Mouse (Mus musculus) left cerebral cortex, postnatal 4 days (tissue): Measurements from ENCODE around the gene Plekha7. TPM values are rescaled to one million over a fixed set of nuclear protein-coding genes. Genes with fewer than 3 reads are reported as not detected.
A peak's percentile ranks its signal among the peaks of the same experiment; 100 is the strongest.

Source experiments
- DNase-seq: peaks from one replicate; pipeline ENCODE4 v3.0.0-alpha.2; 2022
- intact Hi-C: fragments of 180-260 bp; cut with DNase I; formaldehyde crosslinking; loops from one replicate; pipeline ENCODE4 v1.15.1; 2025
- total RNA-seq, 2 experiments: library from RNA; stranded (reverse); gene quantifications; 2 replicates each; pipeline ENCODE4 v1.2.3; 2021

Gene Plekha7
- total RNA-seq, 2 experiments from 2014 or later: 13.7 to 16.1 TPM

DNA sequence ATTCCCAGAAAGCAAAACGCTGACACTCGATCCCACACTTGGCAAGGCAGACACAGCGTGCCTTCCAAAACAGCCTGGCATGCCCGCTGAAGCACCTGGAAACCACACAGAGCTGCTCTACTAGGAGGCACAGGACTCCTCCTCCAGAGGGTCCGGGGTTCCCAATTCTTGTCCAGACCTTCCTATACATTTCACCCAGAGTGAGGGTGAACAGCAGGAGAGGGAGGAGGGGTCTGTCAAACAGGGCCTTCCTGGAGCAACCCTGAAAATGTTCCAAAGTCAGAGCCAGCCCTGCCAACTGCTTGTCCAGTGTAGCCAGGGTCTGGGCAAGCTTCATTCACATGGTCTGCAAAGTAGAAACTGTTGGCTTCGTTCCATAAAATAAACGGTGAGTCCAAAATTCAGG is 81.3 kb downstream of the Plekha7 start:
- peak; percentile 63 for DNase-seq
- intact Hi-C loops: no loop called here

DNA sequence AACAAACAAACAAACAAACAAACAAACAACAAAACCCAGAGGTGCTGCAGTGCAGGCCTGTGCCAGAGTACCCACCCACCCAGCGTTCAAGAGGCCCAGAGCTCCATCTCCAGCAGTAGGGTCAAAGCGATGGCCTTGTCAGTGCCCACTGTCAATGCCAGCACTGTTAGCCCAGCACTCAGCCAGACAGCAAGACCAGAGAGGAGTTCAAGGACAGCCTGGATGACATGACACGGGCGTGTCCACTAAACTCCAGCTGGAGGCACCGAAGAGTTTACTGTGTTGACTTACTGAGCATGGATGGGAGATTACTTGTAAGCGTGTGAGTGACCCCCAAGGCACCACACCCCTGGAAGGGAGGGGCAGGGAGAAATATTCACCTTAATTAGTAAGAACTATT is 81.9 kb downstream of the Plekha7 start:
- DNase-seq: no peak
- intact Hi-C loops: no loop called here

DNA sequence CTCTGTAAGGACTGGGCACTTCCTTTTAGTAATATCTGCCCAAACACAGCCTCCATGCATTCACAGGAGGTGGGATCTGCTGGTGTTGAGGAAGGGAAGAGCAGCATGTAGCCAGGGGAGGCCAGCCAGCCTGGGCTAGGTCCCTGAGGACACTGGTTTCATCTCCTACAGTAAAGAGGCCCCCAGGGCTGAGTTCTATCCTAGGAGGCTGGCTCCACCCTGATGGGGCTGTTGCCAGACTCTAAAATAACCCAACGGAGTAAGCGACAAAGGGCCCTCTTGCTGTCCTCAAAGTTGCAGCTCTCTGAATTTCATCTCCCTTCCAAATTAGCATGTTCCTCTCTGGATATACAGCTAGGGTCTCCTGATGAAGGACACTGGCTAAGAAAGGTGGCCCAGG is 83.6 kb downstream of the Plekha7 start:
- DNase-seq: no peak
- intact Hi-C loops: no loop called here

- DNase-seq: no peak
- intact Hi-C loops: no loop called here
Observed at GRCm38 (mm10) chr7:116223010-116223783, 85.0 kb downstream of the Plekha7 start.

DNA sequence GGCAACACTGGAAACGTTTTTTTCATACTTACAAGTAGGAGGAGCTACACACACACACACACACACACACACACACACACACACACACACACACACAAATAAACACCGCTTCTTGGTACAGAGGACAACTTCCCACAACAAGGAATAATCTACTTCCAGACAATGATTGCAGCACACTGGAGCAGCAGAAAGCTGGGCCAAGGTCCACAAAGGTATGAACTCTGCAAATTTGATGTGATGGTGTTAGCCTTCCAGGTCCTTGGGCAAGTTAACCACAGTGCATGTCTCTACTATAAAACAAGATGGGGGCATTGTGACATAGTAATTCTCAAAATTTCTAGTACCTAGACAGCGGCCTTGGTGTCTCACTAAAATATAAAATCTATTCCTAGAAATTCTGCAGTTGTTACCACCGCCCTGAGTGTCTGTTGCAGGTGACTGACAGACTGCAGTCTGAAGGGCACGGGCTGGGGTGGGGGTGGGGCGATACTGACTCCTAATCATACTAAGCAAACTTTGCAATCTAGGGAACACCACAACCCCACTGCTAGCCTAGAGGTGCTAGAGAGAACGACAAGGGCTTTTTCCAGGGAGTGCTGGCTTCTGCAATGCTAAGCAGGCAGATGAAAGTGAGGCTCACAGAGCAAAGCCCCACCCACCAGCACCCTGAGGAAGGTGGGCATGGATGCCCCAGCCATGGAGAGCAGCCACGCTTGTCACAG is 85.7 kb downstream of the Plekha7 start:
- intact Hi-C loops: no loop called here
- DNase-seq: no peak

GRCm38 (mm10) chr7:116221883-116222282 is 86.3 kb downstream of the Plekha7 start:
- no peak for DNase-seq
- intact Hi-C loops: no loop called here

- intact Hi-C loops: no loop called here
- no peak for DNase-seq
Observed at GRCm38 (mm10) chr7:116220103-116220707, 88.0 kb downstream of the Plekha7 start.

GRCm38 (mm10) chr7:116217747-116218146 is 90.4 kb downstream of the Plekha7 start:
- intact Hi-C loops: no loop called here
- no peak for DNase-seq

DNA sequence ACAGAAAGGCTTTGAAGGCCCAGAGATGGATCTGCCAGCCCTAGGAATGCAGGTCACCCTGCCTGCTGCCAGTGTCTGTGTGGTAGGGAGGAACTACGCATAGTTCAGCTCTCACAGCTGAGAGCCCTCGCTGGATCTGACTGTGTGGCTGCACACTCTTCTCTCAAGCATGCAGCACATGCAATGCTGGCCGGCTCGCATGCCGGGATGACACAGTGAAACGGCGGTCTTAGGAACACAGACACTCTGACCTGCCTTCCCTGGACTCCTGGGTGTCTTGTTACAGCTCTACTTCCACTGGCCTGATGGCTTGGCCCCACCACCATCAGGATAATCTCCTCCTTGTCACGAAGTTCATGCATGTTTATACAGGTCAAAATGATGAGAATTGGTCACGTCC is 96.3 kb downstream of the Plekha7 start:
- DNase-seq: no peak
- intact Hi-C loops: no loop called here

DNA sequence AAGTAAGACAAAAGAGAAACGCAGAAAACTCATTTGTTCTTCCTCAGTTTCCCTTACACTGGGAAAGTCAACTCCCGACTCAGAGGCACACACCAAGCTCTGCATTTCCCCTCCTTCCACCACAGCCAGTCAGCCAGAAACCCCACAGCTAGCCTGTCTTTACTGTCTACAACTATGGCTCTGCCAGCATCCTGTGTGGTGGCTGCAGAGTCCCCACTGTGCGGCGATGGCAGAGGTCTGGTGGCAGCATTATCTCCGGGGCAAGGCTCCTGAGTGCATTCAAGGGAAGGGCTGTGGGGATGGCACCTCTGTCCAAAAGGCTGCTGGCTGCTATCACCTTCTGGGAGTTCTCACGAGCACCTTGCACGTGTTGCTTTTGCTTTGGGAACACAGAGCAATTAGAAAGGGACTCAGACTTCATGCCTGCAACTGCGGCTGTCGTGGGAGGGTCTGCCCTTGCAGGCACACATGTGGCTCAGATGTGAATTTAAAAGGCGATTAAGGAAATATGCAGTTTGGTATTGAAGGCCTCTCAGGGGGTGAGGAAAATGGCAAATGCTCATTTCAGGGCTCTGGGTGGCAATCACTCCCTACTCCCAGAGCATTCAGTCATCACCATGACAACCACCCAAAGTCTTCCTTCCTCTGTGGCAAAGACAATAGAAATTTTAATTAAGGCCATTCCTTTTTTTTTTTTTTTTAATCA is 98.1 kb downstream of the Plekha7 start:
- intact Hi-C loops: no loop called here

GRCm38 (mm10) chr7:116208880-116209279 is 99.3 kb downstream of the Plekha7 start:
- DNase-seq: no peak
- intact Hi-C loops: no loop called here

More for the DNA sequence above, 98.1 kb downstream of the Plekha7 start:
- DNase-seq: peak; percentile 32

- intact Hi-C loops: no loop called here
- DNase-seq: no peak
Observed at GRCm38 (mm10) chr7:116206806-116207571, 101.2 kb downstream of the Plekha7 start.

GRCm38 (mm10) chr7:116205451-116205850 is 102.7 kb downstream of the Plekha7 start:
- intact Hi-C loops: no loop called here
- no peak for DNase-seq

DNA sequence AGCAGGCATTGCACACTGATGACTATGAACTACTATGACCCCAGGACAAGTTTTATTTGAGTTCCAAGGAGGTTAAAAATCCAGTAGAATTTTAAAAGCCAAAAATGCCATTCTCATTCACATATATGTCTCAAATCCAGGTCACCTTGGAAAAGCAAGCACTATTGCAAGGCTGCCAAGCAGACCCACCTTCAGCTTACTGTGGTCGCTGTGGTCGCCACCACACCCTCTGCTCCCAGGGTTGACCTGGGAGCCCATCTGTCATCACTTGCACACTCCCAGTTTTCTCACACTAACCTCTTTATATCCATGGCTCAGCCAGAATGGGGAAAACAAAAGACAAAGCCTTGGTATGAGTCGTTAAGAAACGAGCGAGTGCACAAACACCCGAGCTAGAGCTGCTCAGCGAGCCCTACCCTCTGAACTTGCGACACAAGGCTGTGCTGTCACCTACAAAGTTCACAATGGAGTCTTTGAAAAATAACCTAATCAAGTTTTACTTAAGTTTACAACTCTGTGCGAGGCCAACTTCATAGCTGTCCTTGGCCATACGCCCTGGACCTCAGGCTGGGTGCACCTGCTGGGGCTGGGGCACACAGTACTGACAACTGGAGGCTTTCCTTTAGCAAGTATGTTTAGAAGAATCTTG is 106.0 kb downstream of the Plekha7 start:
- intact Hi-C loops: no loop called here
- DNase-seq: no peak

GRCm38 (mm10) chr7:116200951-116201351 is 107.2 kb downstream of the Plekha7 start:
- intact Hi-C loops: no loop called here
- DNase-seq: peak; percentile 60

GRCm38 (mm10) chr7:116200544-116200943 is 107.6 kb downstream of the Plekha7 start:
- intact Hi-C loops: no loop called here
- DNase-seq: no peak

DNA sequence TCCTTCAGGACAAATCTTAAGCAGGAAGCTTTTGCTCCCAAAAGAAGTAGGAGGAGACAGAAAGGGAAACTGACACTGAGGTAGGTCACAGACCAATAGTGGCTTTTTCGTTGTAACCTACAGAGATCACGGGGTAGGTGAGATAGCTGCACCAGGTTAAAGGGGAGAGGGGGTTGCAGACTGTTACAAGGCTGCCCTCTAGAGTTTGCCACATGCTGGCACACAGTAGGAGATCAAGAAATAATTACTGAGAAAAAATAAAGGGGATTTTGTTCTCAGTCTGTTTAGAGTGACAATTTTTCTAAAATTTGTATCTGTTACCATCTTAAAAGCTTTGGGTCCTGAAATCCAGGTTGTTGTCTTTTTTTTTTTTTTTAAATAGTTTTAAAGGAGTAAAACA is 109.3 kb downstream of the Plekha7 start:
- no peak for DNase-seq
- intact Hi-C loops: no loop called here

DNA sequence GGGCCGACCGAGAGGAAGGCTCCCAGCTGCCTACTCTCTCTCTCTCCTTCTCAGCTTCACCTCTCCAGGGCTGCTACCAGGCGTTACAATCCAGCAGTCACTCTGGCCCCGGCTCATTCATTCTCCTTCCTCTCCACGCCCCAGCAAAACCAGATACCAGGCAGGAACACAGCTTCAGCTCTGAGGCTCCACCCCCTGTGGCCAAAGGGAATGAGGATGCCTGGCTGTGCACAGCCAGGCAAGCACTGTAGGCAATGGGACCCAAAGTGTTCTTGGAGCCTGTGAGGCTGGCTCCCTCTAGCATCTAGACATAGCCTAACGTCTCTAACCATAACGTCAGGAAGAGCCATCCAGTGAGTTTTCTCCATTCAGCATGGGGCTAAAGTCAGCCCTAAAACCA is 109.8 kb downstream of the Plekha7 start:
- no peak for DNase-seq
- intact Hi-C loops: no loop called here

GRCm38 (mm10) chr7:116196974-116197679 is 111.0 kb downstream of the Plekha7 start:
- no peak for DNase-seq
- intact Hi-C loops: no loop called here
